Mouse (Mus musculus): ENCODE measurements around the gene Aig1. TPM values are rescaled to one million over a fixed set of nuclear protein-coding genes. Genes with fewer than 3 reads are reported as not detected.

Aig1 gene
- polyA plus RNA-seq, 1 experiment: 130 TPM

DNA sequence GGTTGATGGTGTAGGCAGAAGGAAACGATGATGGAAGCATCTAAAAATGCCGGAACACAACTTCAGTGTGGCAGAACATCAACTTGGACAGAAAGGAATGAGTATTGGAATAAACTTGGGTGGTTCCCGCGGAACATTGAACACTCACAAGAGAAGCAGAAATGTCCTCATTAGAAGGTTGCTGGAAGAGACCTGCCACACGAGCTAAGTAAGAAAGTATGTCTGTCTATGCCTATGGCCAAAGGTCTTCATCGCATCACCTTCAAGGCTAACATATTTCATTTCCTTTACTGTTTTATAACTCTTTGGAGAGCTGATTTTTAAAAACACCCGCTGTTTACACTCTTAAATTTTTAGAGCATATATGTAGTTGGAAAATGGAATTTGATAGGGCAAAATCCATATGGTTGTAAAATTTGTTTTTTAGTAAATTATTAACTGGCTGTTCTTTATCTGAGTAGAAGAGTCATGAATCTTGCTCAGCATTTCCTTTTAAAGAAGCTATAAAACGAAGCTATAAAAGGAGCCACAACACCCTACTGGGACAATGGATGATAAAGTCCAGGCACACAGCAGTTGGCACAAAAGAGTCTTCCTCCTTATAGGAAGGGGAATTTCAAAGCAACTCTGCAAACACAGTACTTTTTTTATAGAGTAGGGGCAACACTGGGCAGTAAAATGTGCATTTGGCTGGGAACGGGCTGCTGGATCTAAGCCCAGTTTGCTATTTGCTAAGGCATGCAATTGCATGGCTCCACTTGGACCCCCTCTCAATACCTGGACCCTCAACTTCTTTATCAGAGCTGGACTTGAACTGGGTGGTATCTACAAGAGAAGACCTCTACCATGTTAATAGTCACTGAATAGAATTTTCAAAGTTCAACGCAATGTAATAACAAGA lies 14.4 kb upstream of the Aig1 start:
- DNase-seq: no peak
- WGBS: 79% methylated on average over 10 of the region's 10 CpGs
- Histone ChIP-seq H3K4me3 (replicated peaks; ENCODE audit: insufficient read depth, low read depth, low read length) (no peak overlapping the region), H3K4me1 (ENCODE audit: control insufficient read depth, insufficient read depth, low read length) (no peaks in the 10 kb centered on the region; the same call in 1 of the 2 replicates), H3K27ac (ENCODE audit: insufficient read depth, low read length) (no peak overlapping the region), H3K27me3 (ENCODE audit: control insufficient read depth, insufficient read depth, low read length) (no peaks in the 10 kb centered on the region)
- no peak for TF ChIP-seq POLR2A (IDR thresholded peaks at IDR 0.05; ENCODE audit: borderline replicate concordance, insufficient read depth, low read length)

DNA sequence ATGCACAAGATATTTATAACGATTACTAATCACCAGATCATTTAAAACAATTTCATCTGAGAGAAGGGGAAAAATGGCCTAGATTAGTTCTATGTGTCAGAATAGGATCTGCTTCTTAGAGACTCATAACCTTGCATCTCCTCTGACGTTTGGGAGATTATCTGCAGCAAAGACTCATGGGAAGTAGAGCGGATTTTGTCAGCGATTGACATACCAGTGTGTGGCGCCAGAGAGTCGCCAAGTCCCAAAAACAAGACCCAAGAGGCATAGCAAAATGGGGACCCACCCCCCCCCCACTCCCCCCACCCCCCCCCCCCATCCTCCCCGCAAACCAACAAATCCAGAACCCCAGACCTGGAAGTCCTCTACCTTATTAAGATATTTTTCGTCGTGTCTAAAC lies 13.7 kb upstream of the Aig1 start:
- no peak for DNase-seq
- WGBS: 68% methylated on average over 9 of the region's 9 CpGs
- H3K27me3 ChIP-seq (ENCODE audit: control insufficient read depth, insufficient read depth, low read length): no peaks in the 10 kb centered on the region

DNA sequence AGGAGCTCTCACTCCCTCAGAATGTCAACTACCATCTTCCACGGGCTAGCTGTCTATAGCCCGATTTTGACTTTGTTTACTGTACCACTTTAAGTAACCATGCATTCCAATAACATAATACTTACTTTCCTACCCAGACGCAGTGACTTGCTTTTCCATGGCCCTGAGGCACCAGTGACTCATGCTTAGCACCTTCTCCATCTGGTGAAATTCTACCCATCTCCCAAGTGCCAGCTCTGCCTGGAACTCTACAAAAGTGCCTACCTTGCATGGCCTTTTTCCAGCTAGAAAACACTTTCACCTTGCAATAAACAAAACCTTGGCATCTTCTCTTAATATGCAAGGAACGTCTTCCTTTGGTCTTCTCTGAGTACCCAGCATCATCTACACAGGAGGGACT lies 9.9 kb upstream of the Aig1 start:
- Histone ChIP-seq H3K4me1 (ENCODE audit: control insufficient read depth, insufficient read depth, low read length) (no peaks in the 10 kb centered on the region), H3K27me3 (ENCODE audit: control insufficient read depth, insufficient read depth, low read length) (no peaks in the 10 kb centered on the region), H3K27ac (ENCODE audit: insufficient read depth, low read length) (no peak overlapping the region), H3K4me3 (replicated peaks; ENCODE audit: insufficient read depth, low read depth, low read length) (no peak overlapping the region)
- TF ChIP-seq CTCF (IDR thresholded peaks at IDR 0.05; ENCODE audit: borderline replicate concordance, insufficient read depth, low read depth, low read length) (no peak), POLR2A (IDR thresholded peaks at IDR 0.05; ENCODE audit: borderline replicate concordance, insufficient read depth, low read length) (no peak)
- WGBS: 53% methylated on average over 4 of the region's 4 CpGs
- peak; percentile 35 to 73 for DNase-seq

More for the DNA sequence above, 13.7 kb upstream of the Aig1 start:
- Histone ChIP-seq H3K4me1 (ENCODE audit: control insufficient read depth, insufficient read depth, low read length) (no peaks in the 10 kb centered on the region; the same call in 1 of the 2 replicates), H3K27ac (ENCODE audit: insufficient read depth, low read length) (no peak overlapping the region), H3K4me3 (replicated peaks; ENCODE audit: insufficient read depth, low read depth, low read length) (no peak overlapping the region)
- TF ChIP-seq CTCF (IDR thresholded peaks at IDR 0.05; ENCODE audit: borderline replicate concordance, insufficient read depth, low read depth, low read length) (no peak), POLR2A (IDR thresholded peaks at IDR 0.05; ENCODE audit: borderline replicate concordance, insufficient read depth, low read length) (no peak)

DNA sequence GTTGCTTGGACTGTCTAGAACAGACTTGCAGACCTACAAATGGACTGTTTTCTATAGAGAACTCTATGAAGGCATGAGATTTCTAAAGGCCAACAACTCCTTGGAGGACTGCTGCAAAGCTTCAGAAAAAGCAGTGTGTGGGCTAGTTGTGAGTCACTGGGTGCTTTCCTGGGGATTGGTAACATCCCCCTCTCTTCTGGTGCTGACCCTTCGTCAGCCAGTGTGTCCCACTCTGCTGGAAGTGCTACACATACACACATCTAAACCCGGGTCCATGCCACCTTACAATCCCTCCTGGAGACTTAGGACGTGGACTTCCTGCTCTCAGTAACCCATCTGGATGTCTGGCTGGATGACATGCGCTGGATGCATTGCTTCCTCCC lies 6.2 kb upstream of the Aig1 start:
- Histone ChIP-seq H3K27ac (ENCODE audit: insufficient read depth, low read length) (no peak overlapping the region), H3K4me1 (ENCODE audit: control insufficient read depth, insufficient read depth, low read length) (no peaks in the 10 kb centered on the region), H3K27me3 (ENCODE audit: control insufficient read depth, insufficient read depth, low read length) (no peaks in the 10 kb centered on the region), H3K4me3 (replicated peaks; ENCODE audit: insufficient read depth, low read depth, low read length) (no peak overlapping the region)
- WGBS: 80% methylated on average over 4 of the region's 4 CpGs
- DNase-seq: no peak
- TF ChIP-seq POLR2A (IDR thresholded peaks at IDR 0.05; ENCODE audit: borderline replicate concordance, insufficient read depth, low read length) (no peak), CTCF (IDR thresholded peaks at IDR 0.05; ENCODE audit: borderline replicate concordance, insufficient read depth, low read depth, low read length) (no peak)

DNA sequence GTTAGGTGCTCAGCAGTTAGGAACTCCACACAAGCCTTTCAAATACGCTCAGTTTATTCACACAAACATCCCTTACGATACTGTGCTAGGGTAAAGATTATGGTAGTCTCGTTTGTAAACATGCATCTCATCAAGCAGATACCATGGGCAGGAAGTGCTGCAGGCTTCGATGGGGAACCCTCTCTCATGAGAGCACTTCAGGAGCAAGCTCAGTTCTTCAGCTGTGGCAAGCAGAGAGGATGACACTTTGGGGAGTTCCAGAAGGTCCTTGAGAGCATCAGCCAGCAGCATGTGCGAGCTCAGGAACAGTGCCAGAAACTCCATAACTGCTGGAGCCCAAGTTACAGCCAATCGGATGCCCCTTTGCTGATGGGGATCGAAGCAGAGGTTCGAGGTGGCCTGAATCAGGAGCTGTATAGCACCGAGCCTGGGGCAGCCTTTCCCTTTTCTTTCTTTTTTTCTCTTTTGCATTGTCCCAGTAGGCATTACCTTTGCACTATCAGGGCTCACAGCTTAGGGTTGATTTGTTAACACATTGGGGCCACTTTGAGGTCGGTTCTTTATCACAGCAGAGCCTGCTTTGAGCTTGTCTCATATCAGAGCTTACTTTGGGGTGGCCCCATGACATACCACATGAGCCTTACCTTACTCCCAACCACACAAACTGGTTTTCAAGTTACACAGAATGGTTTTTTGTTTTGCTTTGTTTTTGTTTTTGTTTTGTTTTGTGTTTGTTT lies 5.7 kb upstream of the Aig1 start:
- Histone ChIP-seq H3K4me1 (ENCODE audit: control insufficient read depth, insufficient read depth, low read length) (no peaks in the 10 kb centered on the region), H3K27me3 (ENCODE audit: control insufficient read depth, insufficient read depth, low read length) (no peaks in the 10 kb centered on the region), H3K4me3 (replicated peaks; ENCODE audit: insufficient read depth, low read depth, low read length) (no peak overlapping the region), H3K27ac (ENCODE audit: insufficient read depth, low read length) (no peak overlapping the region)
- WGBS: 60% methylated on average over 10 of the region's 10 CpGs
- DNase-seq: no peak
- TF ChIP-seq CTCF (IDR thresholded peaks at IDR 0.05; ENCODE audit: borderline replicate concordance, insufficient read depth, low read depth, low read length): no peak
- no peak for TF ChIP-seq POLR2A (IDR thresholded peaks at IDR 0.05; ENCODE audit: borderline replicate concordance, insufficient read depth, low read length)

DNA sequence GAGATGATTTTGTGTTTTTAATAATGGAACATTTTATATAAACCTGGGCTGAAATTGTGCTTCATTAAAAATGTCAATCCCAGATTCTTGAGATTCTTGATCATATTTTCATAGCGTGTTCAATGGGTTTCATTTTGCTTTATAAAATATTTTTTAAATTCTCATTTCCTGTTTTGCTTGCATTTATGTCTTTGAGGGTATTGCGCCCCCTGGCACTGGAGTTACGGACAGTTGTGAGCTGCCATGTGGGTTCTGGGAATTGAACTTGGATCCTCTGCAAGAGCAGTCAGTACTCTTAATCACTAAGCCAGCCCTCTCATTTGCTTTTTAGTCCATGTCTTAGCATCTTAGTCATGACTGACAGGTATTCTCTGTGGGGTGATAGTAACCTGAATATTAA lies 1.8 kb upstream of the Aig1 start:
- Histone ChIP-seq H3K4me1 (ENCODE audit: control insufficient read depth, insufficient read depth, low read length) (peaks cover 9% of the 10 kb centered on the region), H3K27me3 (ENCODE audit: control insufficient read depth, insufficient read depth, low read length) (no peaks in the 10 kb centered on the region), H3K4me3 (replicated peaks; ENCODE audit: insufficient read depth, low read depth, low read length) (no peak overlapping the region), H3K27ac (ENCODE audit: insufficient read depth, low read length) (no peak overlapping the region)
- DNase-seq: no peak
- TF ChIP-seq CTCF (IDR thresholded peaks at IDR 0.05; ENCODE audit: borderline replicate concordance, insufficient read depth, low read depth, low read length): no peak
- TF ChIP-seq POLR2A (IDR thresholded peaks at IDR 0.05; ENCODE audit: borderline replicate concordance, insufficient read depth, low read length): no peak
- WGBS: 96% methylated on average over 3 of the region's 3 CpGs

DNA sequence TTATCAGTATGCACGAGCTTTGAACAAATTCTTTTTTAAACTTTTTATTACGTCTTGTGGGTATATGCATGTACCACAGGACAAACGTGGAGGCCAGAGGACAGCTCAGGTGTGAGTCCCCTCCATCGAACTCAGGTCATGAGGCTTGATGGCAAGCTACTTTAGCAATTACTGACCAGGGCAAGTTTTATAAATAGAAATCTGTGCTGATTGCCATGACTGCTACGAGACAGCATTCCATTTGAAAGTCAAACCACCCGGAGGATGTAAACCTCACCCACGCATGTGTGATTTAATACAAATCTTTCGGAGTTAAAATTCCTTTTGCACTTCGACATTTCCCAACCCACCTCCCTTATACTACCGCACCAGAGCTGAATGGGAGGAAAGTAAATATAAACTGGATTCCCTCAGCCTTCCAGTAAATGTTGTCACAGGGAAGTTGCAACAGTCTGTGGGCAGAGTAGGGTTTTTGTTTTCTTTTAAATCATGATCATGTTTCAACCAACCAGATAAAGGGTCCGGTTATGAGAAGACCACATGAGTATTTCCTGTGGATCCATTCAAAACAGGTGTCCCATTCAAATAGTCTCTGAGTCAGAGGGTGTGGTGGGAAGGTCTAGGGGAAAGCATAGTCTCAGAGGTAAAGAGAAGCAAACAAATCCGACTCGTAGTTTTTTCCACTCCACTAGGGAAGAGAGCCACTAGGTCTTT lies 699 bp upstream of the Aig1 start:
- peak; percentile 38 to 44 for DNase-seq
- Histone ChIP-seq H3K27me3 (ENCODE audit: control insufficient read depth, insufficient read depth, low read length) (no peaks in the 10 kb centered on the region), H3K4me3 (replicated peaks; ENCODE audit: insufficient read depth, low read depth, low read length) (peak overlapping the region; percentile 69), H3K27ac (ENCODE audit: insufficient read depth, low read length) (peak overlapping the region; percentile 86), H3K4me1 (ENCODE audit: control insufficient read depth, insufficient read depth, low read length) (peaks cover 9% of the 10 kb centered on the region)
- TF ChIP-seq POLR2A (IDR thresholded peaks at IDR 0.05; ENCODE audit: borderline replicate concordance, insufficient read depth, low read length) (no peak), CTCF (IDR thresholded peaks at IDR 0.05; ENCODE audit: borderline replicate concordance, insufficient read depth, low read depth, low read length) (no peak)
- WGBS: 22% methylated on average over 13 of the region's 13 CpGs
